Mouse (Mus musculus) liver, embryonic 11.5 days (tissue): ENCODE data around the gene Inafm1. TPM values are rescaled to one million over a fixed set of nuclear protein-coding genes. Genes with fewer than 3 reads are reported as not detected.
"Not testable (repeated sequence)": the region's sequence is repeated elsewhere in the genome, so short reads cannot be mapped to it uniquely, and the experiment has no call there.

ENCODE experiments used
- ATAC-seq: fragments of 200-750 bp; cut with Nextera tagmentation; replicated peaks from 2 replicates; pipeline ENCODE4 v1.8.0; 2017; ENCODE audit warnings: moderate number of reproducible peaks, mild to moderate bottlenecking, moderate TSS enrichment, moderate library complexity; ENCODE audit not compliant: low FRiP score
- DNase-seq: peaks from one replicate; pipeline ENCODE4 v3.0.0-alpha.2; 2017; ENCODE audit warnings: low spot score
- H3K27ac ChIP-seq: fragments of 300-500 bp; sonication (generic); 2 replicates; pipeline ENCODE4 v1.5.1; 2014; ENCODE audit warnings: mild to moderate bottlenecking, low read depth, low read length, control low read depth
- H3K27me3 ChIP-seq: fragments of 300-500 bp; sonication (generic); replicated peaks from 2 replicates; pipeline ENCODE4 v1.6.1; 2014; ENCODE audit warnings: low read length, mixed read lengths; ENCODE audit not compliant: control insufficient read depth, insufficient read depth
- H3K36me3 ChIP-seq: fragments of 300-500 bp; sonication (generic); 2 replicates; pipeline ENCODE4 v1.6.1; 2014; ENCODE audit warnings: mild to moderate bottlenecking, low read length, moderate library complexity, mixed read lengths; ENCODE audit not compliant: control insufficient read depth, insufficient read depth
- H3K4me1 ChIP-seq: fragments of 300-500 bp; sonication (generic); replicated peaks from 2 replicates; pipeline ENCODE4 v1.6.1; 2014; ENCODE audit warnings: low read length, mixed read lengths; ENCODE audit not compliant: control insufficient read depth, insufficient read depth
- H3K4me2 ChIP-seq: fragments of 300-500 bp; sonication (generic); 2 replicates; pipeline ENCODE4 v1.6.1; 2014; ENCODE audit warnings: mild to moderate bottlenecking, control low read depth, moderate library complexity
- H3K4me3 ChIP-seq: fragments of 300-500 bp; sonication (generic); 2 replicates; pipeline ENCODE4 v1.5.1; 2014; ENCODE audit warnings: low read depth, low read length, control low read depth
- H3K9ac ChIP-seq: fragments of 300-500 bp; sonication (generic); 2 replicates; pipeline ENCODE4 v1.6.1; 2014; ENCODE audit warnings: low read depth, low read length, control low read depth
- H3K9me3 ChIP-seq: fragments of 300-500 bp; sonication (generic); 2 replicates; pipeline ENCODE4 v1.6.1; 2016; ENCODE audit warnings: low read length, inconsistent platforms, mixed read lengths; ENCODE audit not compliant: control insufficient read depth
- WGBS: fragments of 180-500 bp; shearing (Covaris S2); extraction: QIAGEN DNeasy Blood & Tissue Kit; methylation state at CpG from one replicate; pipeline ENCODE4 v1.1.7; 2014; 5-methylcytosine and 5-hydroxymethylcytosine counted together
- polyA plus RNA-seq: library from polyadenylated mRNA; unstranded; fragments of >200 nt; fragmentation: Nextera tagmentation; extraction: Ambion mirVana; gene quantifications from 2 replicates; pipeline ENCODE4 v1.2.1, GENCODE M21; 2014

The Inafm1 gene
- polyA plus RNA-seq, 1 experiment from 2014 or later: 10.6 TPM

- not testable (repeated sequence) for ATAC-seq, H3K9ac ChIP-seq, H3K36me3 ChIP-seq, H3K4me2 ChIP-seq, DNase-seq, H3K9me3 ChIP-seq, H3K4me3 ChIP-seq, H3K27me3 ChIP-seq, H3K27ac ChIP-seq
- 69% methylated on average over 6 of the region's 6 CpGs for WGBS
- H3K4me1 ChIP-seq: peaks cover 30% of the 10 kb centered on the region
These were observed 33.7 kb upstream of the Inafm1 start for GRCm38 (mm10) chr7:16307141-16307540.

DNA sequence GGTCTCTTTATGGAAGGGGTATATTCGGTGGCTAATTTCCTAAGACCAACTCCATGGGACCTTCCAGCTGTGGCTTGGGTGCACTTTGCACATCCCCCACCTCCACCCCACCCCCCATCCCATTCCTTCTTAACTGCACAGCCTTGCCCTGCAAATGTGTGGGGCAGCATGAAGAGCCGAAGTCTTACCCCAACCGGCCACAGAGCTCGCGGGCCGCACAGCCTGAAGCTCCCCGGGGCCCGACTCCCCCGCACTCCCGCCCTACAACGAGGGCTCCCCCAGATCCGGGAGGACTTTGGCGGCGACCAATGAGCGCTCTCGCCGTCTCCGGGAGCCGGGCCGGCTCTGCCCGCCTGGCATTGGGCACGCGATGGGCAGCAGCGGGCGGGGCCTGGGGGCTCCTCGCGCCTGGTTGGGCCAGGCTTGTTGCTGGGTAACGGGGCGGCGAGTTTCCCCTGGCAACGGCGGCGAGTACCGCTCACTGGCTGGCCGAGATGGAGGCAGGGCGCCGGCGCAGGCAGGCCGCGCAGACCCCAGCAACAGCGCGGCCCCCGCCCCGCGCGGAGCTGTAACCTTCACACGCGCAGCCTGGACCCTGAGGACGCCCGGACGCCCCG lies 26.1 kb upstream of the Inafm1 start:
- DNase-seq (peak; percentile 78), ATAC-seq (no peak)
- H3K36me3 ChIP-seq: no peaks in the 10 kb centered on the region
- peak overlapping the region; percentile 77 for H3K4me2 ChIP-seq
- peaks cover 32% of the 10 kb centered on the region for H3K4me1 ChIP-seq
- H3K27me3 ChIP-seq: peaks cover 6% of the 10 kb centered on the region
- no peaks in the 10 kb centered on the region for H3K9me3 ChIP-seq
- 5% methylated on average over 52 of the region's 52 CpGs for WGBS
- no peak overlapping the region for H3K9ac ChIP-seq
- H3K27ac ChIP-seq: no peak overlapping the region; the same call in 1 of the 2 replicates
- peak overlapping the region; percentile 42 for H3K4me3 ChIP-seq

- Histone ChIP-seq H3K4me2 (no peak overlapping the region), H3K36me3 (no peaks in the 10 kb centered on the region), H3K9me3 (no peaks in the 10 kb centered on the region), H3K9ac (no peak overlapping the region), H3K27ac (no peak overlapping the region; the same call in 1 of the 2 replicates), H3K27me3 (peaks cover 6% of the 10 kb centered on the region), H3K4me1 (peaks cover 33% of the 10 kb centered on the region), H3K4me3 (no peak overlapping the region)
- no peak for ATAC-seq
- DNase-seq: no peak
- 80% methylated on average over 5 of the region's 5 CpGs for WGBS
These were observed 25.5 kb upstream of the Inafm1 start for GRCm38 (mm10) chr7:16298927-16299326.

- H3K9me3 ChIP-seq: no peaks in the 10 kb centered on the region
- H3K36me3 ChIP-seq: no peaks in the 10 kb centered on the region
- WGBS: 63% methylated on average over 2 of the region's 2 CpGs
- ATAC-seq (no peak), DNase-seq (no peak)
- H3K4me3 ChIP-seq: no peak overlapping the region
- H3K27ac ChIP-seq: peak overlapping the region; percentile 40; the same call in 1 of the 2 replicates
- H3K4me1 ChIP-seq: peaks cover 33% of the 10 kb centered on the region
- H3K9ac ChIP-seq: no peak overlapping the region
- no peak overlapping the region; the same call in 1 of the 2 replicates for H3K4me2 ChIP-seq
- peaks cover 6% of the 10 kb centered on the region for H3K27me3 ChIP-seq
These were observed 24.2 kb upstream of the Inafm1 start for GRCm38 (mm10) chr7:16297616-16298015.

DNA sequence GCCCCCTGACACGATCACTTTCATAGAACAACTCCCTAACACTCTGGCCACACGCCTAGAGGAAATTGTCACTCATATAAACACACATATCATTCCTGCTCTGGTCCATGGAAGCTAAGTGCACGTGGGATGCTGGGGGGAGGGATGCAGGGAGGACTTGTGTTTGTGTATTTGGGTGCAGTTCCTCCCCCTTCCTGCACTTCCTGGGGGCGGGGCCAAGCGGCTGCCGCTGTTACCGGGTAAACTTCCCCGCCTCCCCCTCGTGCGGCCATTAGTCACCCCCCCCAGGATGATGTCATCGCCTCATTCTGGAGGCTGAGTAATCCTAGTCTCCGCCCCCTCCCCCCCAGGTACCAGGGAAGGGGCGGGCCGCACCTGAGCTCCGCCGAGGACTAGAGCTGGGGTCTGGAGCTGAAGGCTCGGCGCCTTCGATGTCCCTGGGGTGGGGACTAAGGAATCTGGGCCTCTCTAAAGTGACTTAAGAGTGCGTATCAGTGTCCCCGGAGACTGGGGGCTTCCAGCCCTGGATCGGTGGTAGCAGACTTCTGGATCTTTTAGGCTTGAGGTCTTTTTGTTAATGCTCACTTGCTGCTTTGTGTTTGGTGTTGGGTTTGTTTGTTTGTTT lies 23.5 kb upstream of the Inafm1 start:
- peaks cover 33% of the 10 kb centered on the region for H3K4me1 ChIP-seq
- no peak; the same call in 1 of the 2 replicates for ATAC-seq
- peak; percentile 84 for DNase-seq
- H3K27me3 ChIP-seq: peaks cover 6% of the 10 kb centered on the region
- peak overlapping the region; percentile 41 for H3K9ac ChIP-seq
- 3% methylated on average over 22 of the region's 22 CpGs for WGBS
- no peaks in the 10 kb centered on the region for H3K36me3 ChIP-seq
- H3K27ac ChIP-seq: peak overlapping the region; percentile 86
- peak overlapping the region; percentile 64 for H3K4me2 ChIP-seq
- peak overlapping the region; percentile 51 for H3K4me3 ChIP-seq
- no peaks in the 10 kb centered on the region for H3K9me3 ChIP-seq

DNA sequence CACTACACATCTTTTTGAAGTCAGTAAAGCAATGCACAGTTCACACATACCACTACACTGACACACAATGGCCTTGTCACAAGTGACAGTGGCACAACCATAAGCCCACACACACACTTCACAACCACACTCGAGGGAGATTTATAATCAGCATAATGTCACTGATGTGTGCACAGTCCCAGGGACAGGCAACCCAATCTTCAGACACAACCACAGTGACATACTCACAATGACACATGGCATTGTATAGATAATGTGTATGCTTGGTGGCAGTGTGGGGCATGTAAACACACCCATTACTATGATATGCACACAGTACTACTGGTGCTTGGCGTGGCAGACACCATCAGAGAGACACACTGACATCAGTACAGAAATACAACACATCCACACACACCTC lies 22.7 kb upstream of the Inafm1 start:
- Histone ChIP-seq H3K36me3 (no peaks in the 10 kb centered on the region), H3K9me3 (no peaks in the 10 kb centered on the region), H3K27ac (peak overlapping the region; percentile 86), H3K4me1 (peaks cover 33% of the 10 kb centered on the region), H3K4me2 (peak overlapping the region; percentile 64), H3K27me3 (peaks cover 6% of the 10 kb centered on the region), H3K4me3 (peak overlapping the region; percentile 51; the same call in 1 of the 2 replicates), H3K9ac (peak overlapping the region; percentile 45; the same call in 1 of the 2 replicates)
- 18% methylated on average over 2 of the region's 2 CpGs for WGBS
- DNase-seq (no peak), ATAC-seq (peak; percentile 58)

GRCm38 (mm10) chr7:16295321-16295900 lies 22.0 kb upstream of the Inafm1 start:
- WGBS: 2% methylated on average over 41 of the region's 41 CpGs
- Histone ChIP-seq H3K27me3 (peaks cover 6% of the 10 kb centered on the region), H3K9ac (peak overlapping the region; percentile 45), H3K36me3 (no peaks in the 10 kb centered on the region), H3K4me1 (peaks cover 33% of the 10 kb centered on the region), H3K4me3 (peak overlapping the region; percentile 44), H3K27ac (peak overlapping the region; percentile 86), H3K9me3 (no peaks in the 10 kb centered on the region), H3K4me2 (peak overlapping the region; percentile 64)
- DNase-seq (peak; percentile 85), ATAC-seq (peak; percentile 71)

- H3K9ac ChIP-seq: peak overlapping the region; percentile 63
- WGBS: under 1% methylated on average over 23 of the region's 23 CpGs
- H3K4me2 ChIP-seq: peak overlapping the region; percentile 64
- peaks cover 29% of the 10 kb centered on the region for H3K4me1 ChIP-seq
- H3K4me3 ChIP-seq: peak overlapping the region; percentile 44
- peak; percentile 95 for DNase-seq
- H3K27ac ChIP-seq: peak overlapping the region; percentile 86
- ATAC-seq: peak; percentile 86
- H3K9me3 ChIP-seq: no peaks in the 10 kb centered on the region
- no peaks in the 10 kb centered on the region for H3K36me3 ChIP-seq
- peaks cover 6% of the 10 kb centered on the region for H3K27me3 ChIP-seq
These were observed 21.4 kb upstream of the Inafm1 start for GRCm38 (mm10) chr7:16294837-16295236.
